Mouse (Mus musculus) cerebellum, postnatal 14 days (tissue): ENCODE measurements around the gene Mboat2.

Experiments used
- DNase-seq, 2 experiments: peaks; one replicate each; pipeline ENCODE4 v3.0.0; 2021; ENCODE audit warnings: mixed read lengths in 2 of 2

Gene Mboat2

GRCm38 (mm10) chr12:24902736-24903135, 72.1 kb downstream of the Mboat2 start:
- DNase-seq, result peak; percentile 16 to 31

GRCm38 (mm10) chr12:24907894-24908293, 77.2 kb downstream of the Mboat2 start:
- no peak for DNase-seq

GRCm38 (mm10) chr12:24909679-24910078, 79.0 kb downstream of the Mboat2 start:
- no peak for DNase-seq

GRCm38 (mm10) chr12:24912174-24912573, 81.5 kb downstream of the Mboat2 start:
- no peak for DNase-seq

- no peak for DNase-seq
These were observed 82.2 kb downstream of the Mboat2 start for GRCm38 (mm10) chr12:24912876-24913275.

- DNase-seq, result no peak
These were observed 88.0 kb downstream of the Mboat2 start for GRCm38 (mm10) chr12:24918575-24919262.

- DNase-seq, result no peak
These were observed 90.2 kb downstream of the Mboat2 start for GRCm38 (mm10) chr12:24920861-24921260.

GRCm38 (mm10) chr12:24924003-24924402, 93.3 kb downstream of the Mboat2 start:
- DNase-seq, result no peak

GRCm38 (mm10) chr12:24925276-24925675, 94.6 kb downstream of the Mboat2 start:
- no peak for DNase-seq

- DNase-seq, result no peak
These were observed 95.0 kb downstream of the Mboat2 start for GRCm38 (mm10) chr12:24925684-24926083.

GRCm38 (mm10) chr12:24928051-24928748, 97.5 kb downstream of the Mboat2 start:
- peak; percentile 65 to 75 for DNase-seq

GRCm38 (mm10) chr12:24929043-24929442, 98.4 kb downstream of the Mboat2 start:
- peak; percentile 58 to 67 for DNase-seq

GRCm38 (mm10) chr12:24930760-24931159, 100.1 kb downstream of the Mboat2 start:
- no peak for DNase-seq

GRCm38 (mm10) chr12:24932120-24932519, 101.4 kb downstream of the Mboat2 start:
- peak in 1 of 2 experiments; percentile 30 for DNase-seq

GRCm38 (mm10) chr12:24933206-24933775, 102.6 kb downstream of the Mboat2 start:
- no peak for DNase-seq

- DNase-seq, result no peak
These were observed 103.3 kb downstream of the Mboat2 start for GRCm38 (mm10) chr12:24933996-24934395.

- DNase-seq, result no peak
These were observed 105.6 kb downstream of the Mboat2 start for GRCm38 (mm10) chr12:24936281-24936680.

GRCm38 (mm10) chr12:24939372-24939771, 108.7 kb downstream of the Mboat2 start:
- no peak for DNase-seq

GRCm38 (mm10) chr12:24942619-24943287, 112.1 kb downstream of the Mboat2 start:
- no peak for DNase-seq

- no peak for DNase-seq
These were observed 112.7 kb downstream of the Mboat2 start for GRCm38 (mm10) chr12:24943427-24943826.

GRCm38 (mm10) chr12:24944597-24944996, 113.9 kb downstream of the Mboat2 start:
- DNase-seq, result no peak

GRCm38 (mm10) chr12:24947065-24947464, 116.4 kb downstream of the Mboat2 start:
- no peak for DNase-seq

GRCm38 (mm10) chr12:24948344-24948743, 117.7 kb downstream of the Mboat2 start:
- peak; percentile 70 to 72 for DNase-seq
